Mouse (Mus musculus) megakaryocyte, embryonic 14.5 days (primary cell): ENCODE measurements around the gene Lpin1.

Experiments used
- FLI1 ChIP-seq: IDR thresholded peaks from 2 replicates; pipeline ENCODE4 v1.6.1; 2012; ENCODE audit warnings: low read length, inconsistent platforms, mixed read lengths
- GATA1 ChIP-seq: IDR thresholded peaks from 3 replicates; pipeline ENCODE4 v1.6.1; 2012; ENCODE audit warnings: mixed read lengths, low read length, inconsistent platforms, borderline replicate concordance

DNA sequence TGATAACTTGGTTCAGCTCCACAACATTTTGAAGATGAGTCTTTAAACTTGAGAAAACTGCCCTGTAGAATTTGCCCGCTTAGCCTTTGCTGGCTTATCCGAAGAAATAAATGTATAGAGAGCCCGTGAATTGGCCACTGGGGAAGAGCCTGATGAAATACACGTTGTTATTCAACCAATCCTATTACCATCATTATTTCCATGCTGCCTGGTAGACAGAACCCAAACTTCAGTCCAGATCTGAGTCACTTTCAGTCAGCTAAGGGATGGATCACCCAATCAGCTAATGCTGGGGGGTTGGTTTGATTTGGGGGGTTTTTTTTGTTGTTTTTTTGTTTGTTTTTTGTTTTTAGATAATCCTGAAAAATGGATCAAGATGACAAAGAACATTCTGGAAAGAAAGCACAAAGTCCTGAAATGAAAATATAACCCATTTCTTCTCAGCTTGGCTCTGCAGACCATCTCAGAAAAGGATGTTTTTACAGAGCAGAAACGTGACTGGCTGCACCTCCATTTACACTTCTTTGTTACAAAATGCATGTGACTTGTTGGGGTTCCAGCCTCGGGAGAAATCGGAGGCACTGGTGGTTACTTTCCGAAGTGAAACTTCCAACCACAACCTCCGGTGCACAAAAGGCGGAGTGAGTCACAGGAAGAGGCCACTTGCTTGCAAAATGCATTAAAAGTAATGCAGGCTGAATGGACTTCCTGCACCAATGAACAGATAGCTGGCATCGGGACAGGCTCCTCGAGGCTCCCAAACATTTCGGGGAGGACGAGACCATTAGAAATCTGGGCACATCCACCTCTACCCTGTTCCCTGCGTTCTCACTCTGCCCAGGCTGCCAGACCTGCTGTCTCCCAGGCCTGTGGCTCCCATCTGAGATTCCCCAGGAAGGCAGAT, 78.6 kb downstream of the Lpin1 start:
- TF ChIP-seq GATA1 (no peak), FLI1 (no peak)
